Mouse (Mus musculus): ENCODE data around the gene Gm525.

DNA sequence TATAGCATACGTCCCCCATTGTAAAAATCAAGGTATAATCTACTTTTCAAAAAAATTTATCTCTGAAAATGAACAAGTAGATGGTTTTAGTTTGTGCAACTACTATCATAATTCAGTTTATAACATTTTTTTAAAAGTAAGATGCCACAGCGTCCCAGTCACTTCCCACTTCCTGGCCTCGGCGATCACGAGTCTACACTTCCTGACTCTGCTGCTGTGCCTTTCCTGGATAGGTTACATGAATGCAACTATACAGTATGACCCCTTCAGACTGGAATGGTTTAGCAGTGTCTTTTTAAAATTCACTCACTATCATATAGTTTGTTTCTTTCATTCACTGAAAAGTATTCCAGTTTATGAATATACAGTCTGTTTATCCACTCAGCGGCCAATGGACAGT lies 21.9 kb upstream of the Gm525 start:
- TF ChIP-seq CTCF (IDR thresholded peaks at IDR 0.05; ENCODE audit: insufficient read depth, low read length) = no peak
- no peak for TF ChIP-seq POLR2A (IDR thresholded peaks at IDR 0.05; ENCODE audit: borderline replicate concordance, extremely low read depth, low read depth, low read length)
